Mouse (Mus musculus) kidney, embryonic 15.5 days (tissue): Measurements from ENCODE around the gene 2410015M20Rik. TPM values are rescaled to one million over a fixed set of nuclear protein-coding genes. Genes with fewer than 3 reads are reported as not detected.
A peak's percentile ranks its signal among the peaks of the same experiment; 100 is the strongest.
"Not testable (repeated sequence)": the region's sequence is repeated elsewhere in the genome, so short reads cannot be mapped to it uniquely, and the experiment has no call there.

Experiments used
- ATAC-seq: fragments of 200-750 bp; cut with Nextera tagmentation; replicated peaks from 2 replicates; pipeline ENCODE4 v1.8.0; 2017; ENCODE audit warnings: moderate TSS enrichment; ENCODE audit not compliant: low FRiP score
- H3K27ac ChIP-seq: fragments of 300-500 bp; sonication (generic); 2 replicates; pipeline ENCODE4 v1.5.1; 2015; ENCODE audit warnings: mild to moderate bottlenecking, inconsistent platforms
- H3K27me3 ChIP-seq: fragments of 300-500 bp; sonication (generic); 2 replicates; pipeline ENCODE4 v1.6.1; 2015; ENCODE audit warnings: inconsistent platforms
- H3K36me3 ChIP-seq: fragments of 300-500 bp; sonication (generic); 2 replicates; pipeline ENCODE4 v1.6.1; 2015; ENCODE audit warnings: inconsistent platforms
- H3K4me1 ChIP-seq: fragments of 300-500 bp; sonication (generic); 2 replicates; pipeline ENCODE4 v1.6.1; 2015; ENCODE audit warnings: inconsistent platforms
- H3K4me2 ChIP-seq: fragments of 300-500 bp; sonication (generic); 2 replicates; pipeline ENCODE4 v1.6.1; 2015; ENCODE audit warnings: moderate library complexity, mild to moderate bottlenecking, inconsistent platforms
- H3K4me3 ChIP-seq: fragments of 300-500 bp; sonication (generic); replicated peaks from 2 replicates; pipeline ENCODE4 v1.5.1; 2015; ENCODE audit warnings: mild to moderate bottlenecking, inconsistent platforms
- H3K9ac ChIP-seq: fragments of 300-500 bp; sonication (generic); 2 replicates; pipeline ENCODE4 v1.6.1; 2015; ENCODE audit warnings: mild to moderate bottlenecking, inconsistent platforms
- H3K9me3 ChIP-seq: fragments of 300-500 bp; sonication (generic); replicated peaks from 2 replicates; pipeline ENCODE4 v1.6.1; 2016; ENCODE audit warnings: inconsistent platforms
- WGBS: fragments of 180-500 bp; shearing (Covaris S2); methylation state at CpG from one replicate; pipeline ENCODE4 v1.1.7; 2015; ENCODE audit warnings: mixed read lengths; 5-methylcytosine and 5-hydroxymethylcytosine counted together
- polyA plus RNA-seq: library from polyadenylated mRNA; unstranded; fragments of >200 nt; fragmentation: Nextera tagmentation; extraction: Ambion mirVana; gene quantifications from 2 replicates; pipeline ENCODE4 v1.2.1, GENCODE M21; 2015

2410015M20Rik gene
- 239 and 249 TPM in 2 replicates for polyA plus RNA-seq

DNA sequence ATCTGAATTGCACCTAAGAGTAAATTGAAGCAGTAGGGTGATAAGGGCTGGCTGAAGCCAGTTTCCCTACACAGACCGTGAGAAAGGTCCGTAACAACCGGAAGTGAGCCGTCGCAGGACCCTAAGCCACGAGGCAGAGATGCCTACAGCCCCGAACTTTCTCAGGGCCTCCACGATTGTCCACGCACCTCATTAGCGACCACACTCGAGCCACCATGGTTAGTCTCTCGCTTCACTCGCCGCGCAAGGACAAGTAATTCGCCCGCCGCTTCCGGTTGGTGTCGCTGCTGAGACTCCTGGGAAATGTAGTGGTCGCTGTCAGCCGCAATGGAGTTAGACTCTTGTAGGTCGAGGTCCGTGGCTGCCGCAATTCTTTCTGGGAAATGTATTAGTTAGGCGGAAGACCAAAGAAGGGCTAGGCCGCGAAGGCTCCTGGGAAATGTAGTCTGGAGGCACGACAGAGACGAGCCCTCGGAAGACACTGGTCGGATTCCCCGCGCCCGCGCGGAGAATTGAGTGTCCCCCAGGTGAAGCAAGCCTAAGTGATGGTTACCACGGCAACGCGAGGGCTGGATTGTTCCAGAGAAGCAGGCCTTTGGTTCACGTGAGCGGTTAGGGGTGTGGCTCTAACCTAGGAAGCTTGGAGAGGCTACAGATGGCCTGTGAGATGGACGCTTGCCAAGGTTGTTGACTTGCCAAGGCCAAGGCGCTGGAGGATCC lies at the start of gene 2410015M20Rik:
Gene 2410015M20Rik, minus strand, starts transcription at position 320 of the 720 bp plus-strand sequence.
- Histone ChIP-seq H3K4me3 (peak within 1 kb of the TSS; percentile 74), H3K27me3 (no peaks in the 10 kb centered on the region), H3K4me2 (peak within 1 kb of the TSS; percentile 81), H3K9me3 (no peaks in the 10 kb centered on the region), H3K36me3 (peaks cover 43% of the 10 kb centered on the region), H3K27ac (peak within 1 kb of the TSS; percentile 83), H3K9ac (peak within 1 kb of the TSS; percentile 77), H3K4me1 (peaks cover 47% of the 10 kb centered on the region)
- ATAC-seq, result peak; percentile 84
- under 1% methylated on average over 44 of the region's 44 CpGs for WGBS

DNA sequence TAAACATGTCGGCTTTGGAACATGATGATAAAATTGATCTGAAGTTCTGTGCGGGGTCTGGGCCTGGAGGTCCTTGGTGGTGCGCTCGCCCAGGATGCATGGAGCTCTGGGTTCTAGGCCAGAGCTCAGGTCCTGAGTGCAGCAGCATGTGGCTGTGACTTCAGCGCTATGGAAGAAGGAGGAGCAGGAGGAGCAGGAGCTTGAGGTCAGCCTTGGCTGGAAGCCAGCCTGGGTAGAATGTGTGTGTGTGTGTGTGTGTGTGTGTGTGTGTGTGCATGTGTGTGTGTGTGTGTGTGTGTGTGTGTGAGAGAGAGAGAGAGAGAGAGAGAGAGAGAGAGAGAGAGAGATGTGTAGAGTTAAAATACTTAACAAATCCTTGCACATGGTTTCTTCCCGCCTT lies 46.6 kb upstream of the 2410015M20Rik start:
- WGBS, result 86% methylated on average over 6 of the region's 6 CpGs
- H3K4me2 ChIP-seq, result no peak overlapping the region
- ATAC-seq, result no peak
- peaks cover 8% of the 10 kb centered on the region; the same call in 1 of the 2 replicates for H3K4me1 ChIP-seq
- no peaks in the 10 kb centered on the region for H3K27me3 ChIP-seq
- H3K4me3 ChIP-seq, result no peak overlapping the region
- no peak overlapping the region for H3K9ac ChIP-seq
- H3K36me3 ChIP-seq, result no peaks in the 10 kb centered on the region
- H3K27ac ChIP-seq, result no peak overlapping the region
- H3K9me3 ChIP-seq, result no peaks in the 10 kb centered on the region

DNA sequence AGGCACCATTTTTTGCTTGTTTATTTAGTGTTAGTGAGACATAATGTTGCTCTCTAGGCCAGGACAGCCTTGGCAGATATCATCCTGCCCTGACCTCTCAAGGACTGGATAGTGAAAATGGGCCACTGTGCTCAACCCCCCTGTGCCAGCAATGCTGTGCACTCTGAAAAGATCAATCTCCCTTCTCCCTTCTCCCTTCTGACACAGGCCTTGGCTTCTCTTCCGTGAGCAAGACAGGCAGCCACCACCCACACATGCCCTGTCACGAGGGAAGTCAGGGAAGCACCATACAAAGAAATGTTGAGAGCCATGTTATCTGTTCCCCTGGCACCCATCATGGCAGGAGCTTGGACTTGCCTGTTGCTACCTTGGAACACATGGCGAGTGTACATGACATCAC lies 45.7 kb upstream of the 2410015M20Rik start:
- Histone ChIP-seq H3K27me3 (no peaks in the 10 kb centered on the region), H3K4me1 (peaks cover 10% of the 10 kb centered on the region; the same call in 1 of the 2 replicates), H3K9me3 (no peaks in the 10 kb centered on the region), H3K9ac (no peak overlapping the region), H3K4me3 (no peak overlapping the region), H3K36me3 (no peaks in the 10 kb centered on the region), H3K27ac (no peak overlapping the region), H3K4me2 (no peak overlapping the region)
- WGBS, result 76% methylated on average over 3 of the region's 3 CpGs
- no peak for ATAC-seq

DNA sequence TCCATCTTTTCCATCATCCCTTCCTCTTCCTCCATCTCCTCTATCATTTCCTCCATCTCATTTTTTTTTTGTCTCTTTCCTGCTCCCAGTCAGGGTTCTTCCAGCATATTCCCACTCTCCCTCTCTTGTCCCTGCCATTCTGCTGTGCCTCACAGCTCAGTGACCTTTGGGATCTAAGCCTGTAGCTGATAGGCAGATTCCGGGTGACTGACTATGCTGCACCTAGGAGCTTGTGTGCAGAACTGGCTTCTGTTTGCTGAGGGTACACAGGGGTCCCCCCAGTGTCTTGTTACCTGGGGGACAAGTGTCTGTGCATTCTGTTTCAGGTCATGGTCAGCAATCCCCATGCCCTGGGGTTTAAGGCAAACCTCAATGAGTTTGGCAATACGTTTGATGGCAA lies 45.2 kb upstream of the 2410015M20Rik start:
- Histone ChIP-seq H3K4me3 (no peak overlapping the region), H3K36me3 (no peaks in the 10 kb centered on the region), H3K9me3 (no peaks in the 10 kb centered on the region), H3K27me3 (no peaks in the 10 kb centered on the region), H3K4me1 (peaks cover 10% of the 10 kb centered on the region; the same call in 1 of the 2 replicates), H3K4me2 (no peak overlapping the region), H3K9ac (no peak overlapping the region), H3K27ac (no peak overlapping the region)
- 70% methylated on average over 2 of the region's 2 CpGs for WGBS
- ATAC-seq, result no peak

DNA sequence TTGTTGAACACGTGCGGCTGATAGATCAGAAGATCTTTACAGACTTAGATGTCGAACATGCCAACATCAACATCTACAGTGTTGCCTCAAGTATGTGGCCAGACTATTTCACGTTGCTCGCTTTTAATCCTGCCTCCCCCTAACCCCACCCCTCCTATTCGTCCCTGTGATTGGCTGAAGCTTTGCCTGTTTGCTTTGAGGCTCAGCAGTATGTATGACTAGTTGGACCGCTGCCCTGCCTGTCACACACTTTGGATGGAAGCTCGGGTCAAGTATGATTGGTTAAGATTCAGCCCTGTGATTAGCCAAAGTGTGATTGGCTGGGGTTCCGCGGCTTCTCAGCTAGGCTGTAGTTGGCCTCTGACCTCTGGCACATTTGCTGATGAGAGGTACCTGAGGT lies 42.2 kb upstream of the 2410015M20Rik start:
- H3K9me3 ChIP-seq, result no peaks in the 10 kb centered on the region
- peak; percentile 43; the same call in 1 of the 2 replicates for ATAC-seq
- H3K36me3 ChIP-seq, result no peaks in the 10 kb centered on the region
- no peaks in the 10 kb centered on the region for H3K27me3 ChIP-seq
- H3K9ac ChIP-seq, result no peak overlapping the region
- peak overlapping the region; percentile 42 for H3K4me2 ChIP-seq
- no peak overlapping the region for H3K4me3 ChIP-seq
- 24% methylated on average over 10 of the region's 10 CpGs for WGBS
- H3K4me1 ChIP-seq, result peaks cover 10% of the 10 kb centered on the region; the same call in 1 of the 2 replicates
- no peak overlapping the region for H3K27ac ChIP-seq

DNA sequence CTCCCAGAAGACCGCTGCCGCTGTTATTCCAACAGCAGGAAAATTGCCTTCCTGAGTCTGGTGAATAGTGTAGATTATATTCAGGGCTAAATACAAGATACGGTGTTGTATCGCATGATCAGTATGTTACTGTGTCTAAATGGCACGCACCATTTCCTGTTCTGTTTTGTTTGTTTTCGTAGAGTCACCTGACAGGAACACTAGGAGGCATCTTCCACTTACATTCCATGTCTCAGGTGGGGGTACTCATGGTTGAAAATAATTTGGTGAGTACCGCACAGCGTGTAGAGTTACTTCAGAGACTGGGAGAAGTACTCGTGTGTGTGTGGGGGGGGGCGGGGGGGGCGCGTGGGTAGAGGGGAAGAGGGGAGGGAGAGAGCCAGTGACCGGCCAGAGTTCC lies 38.0 kb upstream of the 2410015M20Rik start:
- H3K4me2 ChIP-seq, result peak overlapping the region; percentile 16; the same call in 1 of the 2 replicates
- no peak for ATAC-seq
- 56% methylated on average over 10 of the region's 13 CpGs for WGBS

DNA sequence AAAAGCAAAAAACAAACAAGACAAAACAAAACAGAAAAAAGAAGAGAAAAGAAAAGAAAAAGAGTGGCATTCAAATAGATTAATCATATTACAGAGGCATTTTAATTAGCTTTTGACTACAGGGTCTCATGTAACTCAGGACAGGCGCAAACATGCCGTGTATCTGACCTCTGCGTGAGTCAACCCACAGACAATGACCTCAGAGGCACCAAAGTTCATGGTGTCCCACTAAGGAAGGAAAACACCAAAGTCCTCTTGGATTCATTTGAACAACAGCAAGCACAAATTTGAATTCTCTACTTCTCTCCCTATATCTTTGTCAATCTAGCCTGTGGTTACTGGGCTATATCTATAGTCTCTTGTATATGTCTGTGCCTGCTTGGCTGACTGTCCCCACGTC lies 33.7 kb upstream of the 2410015M20Rik start:
- no peak for ATAC-seq
- WGBS, result 79% methylated on average over 4 of the region's 4 CpGs

More for the DNA sequence above, 38.0 kb upstream of the 2410015M20Rik start:
- Histone ChIP-seq H3K9ac (no peak overlapping the region), H3K36me3 (no peaks in the 10 kb centered on the region), H3K4me1 (peaks cover 10% of the 10 kb centered on the region; the same call in 1 of the 2 replicates), H3K27ac (no peak overlapping the region), H3K4me3 (no peak overlapping the region), H3K27me3 (no peaks in the 10 kb centered on the region), H3K9me3 (no peaks in the 10 kb centered on the region)

DNA sequence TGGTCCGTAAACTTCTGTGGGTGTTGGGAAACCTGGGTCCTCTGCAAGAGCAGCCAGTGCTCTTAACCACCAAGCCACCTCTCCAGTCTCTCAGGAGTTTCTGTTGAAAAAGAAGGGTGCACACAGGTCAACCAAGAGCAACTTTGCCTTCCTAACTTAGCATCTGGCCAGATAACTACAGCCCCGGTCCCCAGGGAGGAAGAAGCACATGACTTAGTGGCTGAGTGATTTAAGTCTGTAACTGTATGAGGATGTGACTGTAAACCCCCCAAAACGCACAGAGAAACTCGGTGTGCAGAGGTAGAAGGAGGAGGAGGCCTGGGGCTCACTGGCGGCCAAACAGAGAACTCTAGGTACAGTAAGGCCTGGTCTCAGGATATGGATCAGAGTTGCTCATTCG lies 24.5 kb upstream of the 2410015M20Rik start:
- ATAC-seq, result no peak
- Histone ChIP-seq H3K27ac (no peak overlapping the region), H3K27me3 (no peaks in the 10 kb centered on the region), H3K4me2 (no peak overlapping the region), H3K9ac (no peak overlapping the region), H3K36me3 (no peaks in the 10 kb centered on the region), H3K4me1 (no peaks in the 10 kb centered on the region), H3K9me3 (no peaks in the 10 kb centered on the region), H3K4me3 (no peak overlapping the region)
- 83% methylated on average over 6 of the region's 6 CpGs for WGBS

More for the DNA sequence above, 33.7 kb upstream of the 2410015M20Rik start:
- Histone ChIP-seq H3K4me3 (no peak overlapping the region), H3K27ac (no peak overlapping the region), H3K27me3 (no peaks in the 10 kb centered on the region), H3K4me1 (no peaks in the 10 kb centered on the region), H3K9ac (no peak overlapping the region), H3K9me3 (no peaks in the 10 kb centered on the region), H3K36me3 (no peaks in the 10 kb centered on the region), H3K4me2 (no peak overlapping the region)

DNA sequence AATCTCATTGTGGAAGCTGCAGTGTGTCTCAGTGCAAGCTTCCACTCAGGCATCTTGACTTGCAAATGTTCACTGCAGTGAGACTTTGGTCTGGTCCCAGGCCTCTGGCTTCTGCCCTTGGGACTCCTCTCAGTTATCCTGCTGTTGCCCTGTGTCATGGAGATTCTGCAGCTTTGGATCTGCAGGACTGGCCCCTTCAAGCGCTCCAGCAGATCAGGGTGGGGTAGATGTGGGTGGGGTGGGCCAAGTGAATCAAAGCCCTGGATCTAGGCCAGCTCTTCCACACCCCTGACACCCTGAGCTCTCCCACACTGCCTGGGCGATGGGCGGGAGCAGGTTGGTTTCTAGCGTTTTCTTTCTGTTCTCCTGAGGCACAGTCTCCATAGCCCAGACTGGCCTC lies 22.2 kb upstream of the 2410015M20Rik start:
- Histone ChIP-seq H3K4me1 (peaks cover 11% of the 10 kb centered on the region), H3K9me3 (no peaks in the 10 kb centered on the region), H3K27me3 (no peaks in the 10 kb centered on the region), H3K4me2 (no peak overlapping the region), H3K4me3 (no peak overlapping the region), H3K36me3 (no peaks in the 10 kb centered on the region), H3K9ac (no peak overlapping the region), H3K27ac (no peak overlapping the region)
- ATAC-seq, result no peak
- WGBS, result 52% methylated on average over 4 of the region's 4 CpGs

DNA sequence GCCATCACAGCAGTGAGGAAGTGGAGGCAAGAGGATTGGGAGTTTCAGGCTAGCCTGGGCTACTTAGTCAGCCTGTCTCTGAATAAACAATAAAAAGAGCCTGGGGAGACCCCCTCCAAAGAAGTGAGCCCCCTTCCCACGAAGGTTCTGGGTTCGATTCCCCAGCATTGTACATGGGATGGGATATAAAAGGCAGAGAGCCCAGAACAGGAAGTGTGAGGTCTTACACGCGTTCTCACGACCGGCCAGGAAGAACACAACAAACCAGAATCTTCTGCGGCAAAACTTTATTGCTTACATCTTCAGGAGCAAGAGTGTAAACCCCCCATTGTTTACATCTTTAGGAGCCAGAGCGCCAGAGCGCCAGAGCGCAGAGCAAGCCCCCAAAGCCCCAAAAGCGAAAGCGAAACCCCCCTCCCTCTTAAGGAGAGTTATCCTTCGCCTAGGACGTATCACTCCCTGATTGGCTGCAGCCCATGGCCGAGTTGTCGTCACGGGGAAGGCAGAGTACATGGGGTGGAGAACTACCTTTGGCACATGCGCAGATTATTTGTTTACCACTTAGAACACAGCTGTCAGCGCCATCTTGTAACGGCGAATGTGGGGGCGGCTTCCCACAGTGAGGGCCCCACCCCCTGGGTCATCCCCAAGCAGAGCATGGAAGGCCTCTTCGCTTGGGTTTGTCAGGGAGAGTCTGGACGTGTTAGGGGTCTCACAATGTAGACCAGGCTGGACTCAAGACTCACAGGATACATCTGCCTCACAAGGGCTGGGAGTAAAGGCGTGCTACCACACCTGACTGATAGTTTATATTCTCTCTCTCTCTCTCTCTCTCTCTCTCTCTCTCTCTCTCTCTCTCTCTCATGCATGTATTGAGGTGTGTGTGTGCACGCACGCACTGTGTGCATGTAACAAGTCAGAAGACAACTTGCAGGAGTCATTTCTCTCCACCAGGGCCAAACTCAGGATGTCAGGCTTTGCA lies 20.5 kb upstream of the 2410015M20Rik start:
- H3K4me3 ChIP-seq, ATAC-seq, H3K36me3 ChIP-seq, H3K4me2 ChIP-seq, H3K27ac ChIP-seq, H3K9ac ChIP-seq, H3K27me3 ChIP-seq, H3K9me3 ChIP-seq: not testable (repeated sequence)
- H3K4me1 ChIP-seq, result peaks cover 23% of the 10 kb centered on the region
- WGBS, result 88% methylated on average over 27 of the region's 27 CpGs

DNA sequence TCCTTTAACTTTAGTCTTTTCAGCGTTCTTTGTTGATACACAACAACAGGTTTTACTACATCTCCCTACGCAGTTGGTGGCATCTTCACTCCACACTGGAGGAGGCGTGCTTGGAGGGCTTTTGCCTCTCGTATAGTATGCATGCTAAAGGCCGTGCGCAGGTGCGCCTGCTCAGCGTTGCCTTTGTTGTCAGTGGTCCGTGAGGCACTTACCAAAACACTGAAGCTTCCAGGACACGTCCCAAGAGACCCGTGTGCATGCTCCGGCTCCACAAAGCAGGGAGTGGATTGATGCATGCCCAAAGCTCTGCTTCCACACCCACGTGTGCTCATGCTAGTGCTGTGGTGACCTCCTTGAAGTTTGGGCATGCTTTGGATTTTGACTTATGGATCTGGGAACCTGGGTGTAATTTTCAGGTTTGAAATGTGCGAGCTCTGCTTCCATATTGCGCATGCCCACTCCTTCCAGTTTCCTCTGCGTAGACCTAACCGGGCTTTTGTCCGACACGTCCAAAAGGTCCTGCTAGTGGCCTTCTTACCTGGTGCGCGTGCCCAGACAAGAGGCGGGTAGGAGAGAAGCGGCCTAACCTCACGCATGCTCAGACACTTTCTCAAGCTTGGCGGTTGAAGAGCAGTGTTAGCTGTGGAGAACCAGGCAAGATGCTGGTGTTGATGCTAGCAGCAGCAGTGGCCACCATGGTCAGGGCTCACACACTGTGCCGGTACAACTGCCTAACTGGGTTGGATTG lies 18.1 kb upstream of the 2410015M20Rik start, which contains the start of gene Catsperd:
Gene Catsperd, plus strand, starts transcription at position 614 of the 748 bp plus-strand sequence.
- no peaks in the 10 kb centered on the region for H3K27me3 ChIP-seq
- peaks cover 29% of the 10 kb centered on the region for H3K4me1 ChIP-seq
- peak within 1 kb of the TSS; percentile 53 for H3K9ac ChIP-seq
- no peaks in the 10 kb centered on the region for H3K9me3 ChIP-seq
- H3K4me2 ChIP-seq, result peak within 1 kb of the TSS; percentile 95
- peak within 1 kb of the TSS; percentile 93 for H3K27ac ChIP-seq
- H3K4me3 ChIP-seq, result peak within 1 kb of the TSS; percentile 97
- peak; percentile 58 for ATAC-seq
- WGBS, result 9% methylated on average over 26 of the region's 26 CpGs
- peaks cover 21% of the 10 kb centered on the region for H3K36me3 ChIP-seq
